ENCODE assay signal across 17 mouse cellular contexts in genomic region chr10:62228126-62228525, GRCm38 (mm10). TPM values are rescaled to one million over a fixed set of nuclear protein-coding genes. Genes with fewer than 3 reads are reported as not detected.
A peak's percentile ranks its signal among the peaks of the same experiment; 100 is the strongest.
DNase-seq lines count a peak whose midpoint lies in the region; ATAC-seq lines count a peak whose summit lies in the region.
"Had no signal": no experiment of that assay in that cellular context is flagged by ENCODE, and none has a peak within 500 bp of the region (broad histone marks: within the 10 kb centered on the region; RNA-seq: fewer than 3 reads in every experiment).

No protein-coding gene starts in this region.

- no peaks in the 10 kb centered on the region for H3K9me3 ChIP-seq in kidney, embryonic 16.5 days (ENCODE audit: low read length)
- H3K9me3 ChIP-seq: forebrain, embryonic 12.5 days; megakaryocyte, embryonic 14.5 days had no signal

- WGBS in kidney, embryonic 16.5 days: 36% methylated on average over 6 of the region's 6 CpGs

- no peaks in the 10 kb centered on the region for H3K36me3 ChIP-seq in kidney, embryonic 16.5 days (ENCODE audit: insufficient read depth, low read length)
- H3K36me3 ChIP-seq: forebrain, embryonic 12.5 days had no signal

- H3K4me2 ChIP-seq in kidney, embryonic 16.5 days (replicated peaks; ENCODE audit: low read depth, low read length): 0 out of 2 replicates have a peak overlapping the region, but pooled peaks have one; percentile 17
- H3K4me2 ChIP-seq: forebrain, embryonic 12.5 days had no signal

- H3K27ac ChIP-seq in kidney, embryonic 16.5 days (ENCODE audit: low read length): no peak overlapping the region
- peak overlapping the region; percentile 64; the same call in 1 of the 2 replicates for H3K27ac ChIP-seq in brown adipose tissue, adult 24 weeks (replicated peaks; ENCODE audit: low read depth, low read length)
- H3K27ac ChIP-seq: forebrain, embryonic 12.5 days; hindbrain, postnatal 0 days had no signal

- no peak overlapping the region for H3K4me3 ChIP-seq in kidney, embryonic 16.5 days (ENCODE audit: low read length)
- H3K4me3 ChIP-seq in brown adipose tissue, adult 24 weeks (ENCODE audit: insufficient read depth, low read depth, low read length): no peak overlapping the region
- H3K4me3 ChIP-seq: forebrain, embryonic 12.5 days; megakaryocyte, embryonic 14.5 days had no signal

- no peaks in the 10 kb centered on the region for H3K27me3 ChIP-seq in kidney, embryonic 16.5 days (ENCODE audit: insufficient read depth, low read length)

- H3K9ac ChIP-seq in kidney, embryonic 16.5 days (replicated peaks; ENCODE audit: low read length): no peak overlapping the region
- H3K9ac ChIP-seq: forebrain, embryonic 12.5 days had no signal

- H3K4me1 ChIP-seq in kidney, embryonic 16.5 days (ENCODE audit: insufficient read depth, low read length): peaks cover 36% of the 10 kb centered on the region
- H3K4me1 ChIP-seq in brown adipose tissue, adult 24 weeks (ENCODE audit: control insufficient read depth, insufficient read depth, insufficient read length, low read length): peaks cover 30% of the 10 kb centered on the region

- DNase-seq in cerebellum, postnatal 14 days: peak; percentile 43 to 46
- DNase-seq in cerebellum, postnatal 4 days (ENCODE audit: low spot score in 2 of 2): no peak
- no peak for DNase-seq in kidney, adult 9 months
- peak; percentile 60 for DNase-seq in 3134 (ENCODE audit: extremely low read depth, insufficient read length, low spot score)
- no peak for DNase-seq in right cerebral cortex, postnatal 36 days (ENCODE audit: low spot score in 2 of 2)
- no peak for DNase-seq in natural killer cell, adult 2 months (ENCODE audit: low spot score in 2 of 2)
- DNase-seq: heart, adult 18-20 months; liver; lung, adult 2 months; thymus, postnatal 14 days had no signal

- no peak for ATAC-seq in kidney, embryonic 16.5 days (ENCODE audit: low FRiP score, low TSS enrichment)
- ATAC-seq: hindbrain, postnatal 0 days; midbrain, embryonic 16.5 days had no signal

RNA-seq across cellular contexts. Expression of gene Tspan15, which starts 2.9 kb away (rescaled TPM):
- 69.5 and 78.7 TPM in 2 replicates for polyA plus RNA-seq in kidney, embryonic 16.5 days (2015; fragmentation: Nextera tagmentation; extraction: Ambion mirVana)
- polyA plus RNA-seq in brown adipose tissue, adult 24 weeks (2012; ENCODE audit: insufficient read depth, insufficient read length, missing spikeins): 16.2 and 21.8 TPM in 2 replicates

RNA-seq across cellular contexts. Expression of gene Tacr2, which starts 24.1 kb away (rescaled TPM):
- polyA plus RNA-seq in kidney, embryonic 16.5 days (2015; fragmentation: Nextera tagmentation; extraction: Ambion mirVana): 0.15 and 0.22 TPM in 2 replicates
- polyA plus RNA-seq in brown adipose tissue, adult 24 weeks (2012; ENCODE audit: insufficient read depth, insufficient read length, missing spikeins): not detected in 2 replicates
- polyA plus RNA-seq: forebrain, embryonic 12.5 days; heart, embryonic 14.5 days; midbrain, embryonic 16.5 days had no signal

Comparison
In these comparisons a context has a peak if more than half of its experiments do, and no peak if none do; other contexts are left out.
1. DNase-seq: peak in cerebellum, postnatal 14 days (2 of 2) and 3134 (single experiment); none in cerebellum, postnatal 4 days (0 of 2), kidney, adult 9 months (single experiment), right cerebral cortex, postnatal 36 days (0 of 2) and natural killer cell, adult 2 months (0 of 2).